Mouse (Mus musculus) olfactory bulb, adult 2 months (tissue): Measurements from ENCODE around the gene Slc25a22.

ENCODE experiments used
- CTCF ChIP-seq: fragments of 200-500 bp; IDR thresholded peaks from 2 replicates; pipeline ENCODE4 v1.5.1; 2012; ENCODE audit warnings: low read depth, mild to moderate bottlenecking, low read length, moderate library complexity; ENCODE audit not compliant: insufficient read depth
- POLR2A ChIP-seq: fragments of 200-500 bp; IDR thresholded peaks from 2 replicates; pipeline ENCODE4 v1.6.1; 2012; ENCODE audit warnings: mild to moderate bottlenecking, low read depth, low read length, moderate library complexity; ENCODE audit not compliant: insufficient read depth

DNA sequence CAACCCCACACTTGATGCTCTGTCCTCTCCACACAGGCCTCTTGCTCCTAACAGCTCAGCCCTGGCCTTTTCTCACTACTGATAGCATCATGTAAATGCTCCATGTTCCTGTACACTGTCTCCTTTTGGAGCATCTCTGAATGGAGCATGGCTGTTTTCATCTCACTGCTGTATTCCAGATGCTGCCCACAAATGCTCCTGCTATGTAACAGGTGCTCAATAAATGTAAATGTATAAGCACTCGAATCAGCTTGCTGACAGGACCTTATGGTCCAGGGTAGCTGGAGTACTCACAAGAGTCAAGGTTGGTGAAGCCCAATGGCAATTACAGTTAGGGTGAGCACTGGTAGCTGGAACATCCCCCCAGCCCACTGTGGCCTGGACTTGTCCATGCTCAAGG lies 33.5 kb upstream of the Slc25a22 start:
- TF ChIP-seq CTCF (no peak), POLR2A (no peak)
